Mouse (Mus musculus) forebrain, embryonic 13.5 days (tissue): ENCODE results near the gene Oxld1. TPM values are rescaled to one million over a fixed set of nuclear protein-coding genes. Genes with fewer than 3 reads are reported as not detected.
A peak's percentile ranks its signal among the peaks of the same experiment; 100 is the strongest.

Source experiments
- ATAC-seq: fragments of 200-750 bp; cut with Nextera tagmentation; 2 replicates; pipeline ENCODE4 v1.8.0; 2017
- H3K27ac ChIP-seq: fragments of 300-500 bp; sonication (generic); 2 replicates; pipeline ENCODE4 v1.5.1; 2015; ENCODE audit warnings: inconsistent platforms, mild to moderate bottlenecking, moderate library complexity
- H3K27me3 ChIP-seq: fragments of 300-500 bp; sonication (generic); 2 replicates; pipeline ENCODE4 v1.6.1; 2015; ENCODE audit warnings: mild to moderate bottlenecking, inconsistent platforms
- H3K36me3 ChIP-seq: fragments of 300-500 bp; sonication (generic); 2 replicates; pipeline ENCODE4 v1.6.1; 2015; ENCODE audit warnings: mild to moderate bottlenecking, inconsistent platforms; ENCODE audit not compliant: poor library complexity, severe bottlenecking
- H3K4me1 ChIP-seq: fragments of 300-500 bp; sonication (generic); 2 replicates; pipeline ENCODE4 v1.6.1; 2015; ENCODE audit warnings: inconsistent platforms
- H3K4me2 ChIP-seq: fragments of 300-500 bp; sonication (generic); 2 replicates; pipeline ENCODE4 v1.6.1; 2015; ENCODE audit warnings: inconsistent platforms, mild to moderate bottlenecking, moderate library complexity
- H3K4me3 ChIP-seq: fragments of 300-500 bp; sonication (generic); 2 replicates; pipeline ENCODE4 v1.5.1; 2015; ENCODE audit warnings: mild to moderate bottlenecking, inconsistent platforms
- H3K9ac ChIP-seq: fragments of 300-500 bp; sonication (generic); 2 replicates; pipeline ENCODE4 v1.6.1; 2015; ENCODE audit warnings: mild to moderate bottlenecking, inconsistent platforms
- H3K9me3 ChIP-seq: fragments of 300-500 bp; sonication (generic); replicated peaks from 2 replicates; pipeline ENCODE4 v1.6.1; 2016; ENCODE audit warnings: inconsistent platforms
- WGBS: fragments of 180-500 bp; shearing (Covaris S2); methylation state at CpG from one replicate; pipeline ENCODE4 v1.1.7; 2015; 5-methylcytosine and 5-hydroxymethylcytosine counted together
- polyA plus RNA-seq: library from polyadenylated mRNA; unstranded; fragments of >200 nt; fragmentation: Nextera tagmentation; extraction: Ambion mirVana; gene quantifications from 2 replicates; pipeline ENCODE4 v1.2.1, GENCODE M21; 2015

Gene Oxld1
- polyA plus RNA-seq, result 9.2 and 10.7 TPM in 2 replicates

DNA sequence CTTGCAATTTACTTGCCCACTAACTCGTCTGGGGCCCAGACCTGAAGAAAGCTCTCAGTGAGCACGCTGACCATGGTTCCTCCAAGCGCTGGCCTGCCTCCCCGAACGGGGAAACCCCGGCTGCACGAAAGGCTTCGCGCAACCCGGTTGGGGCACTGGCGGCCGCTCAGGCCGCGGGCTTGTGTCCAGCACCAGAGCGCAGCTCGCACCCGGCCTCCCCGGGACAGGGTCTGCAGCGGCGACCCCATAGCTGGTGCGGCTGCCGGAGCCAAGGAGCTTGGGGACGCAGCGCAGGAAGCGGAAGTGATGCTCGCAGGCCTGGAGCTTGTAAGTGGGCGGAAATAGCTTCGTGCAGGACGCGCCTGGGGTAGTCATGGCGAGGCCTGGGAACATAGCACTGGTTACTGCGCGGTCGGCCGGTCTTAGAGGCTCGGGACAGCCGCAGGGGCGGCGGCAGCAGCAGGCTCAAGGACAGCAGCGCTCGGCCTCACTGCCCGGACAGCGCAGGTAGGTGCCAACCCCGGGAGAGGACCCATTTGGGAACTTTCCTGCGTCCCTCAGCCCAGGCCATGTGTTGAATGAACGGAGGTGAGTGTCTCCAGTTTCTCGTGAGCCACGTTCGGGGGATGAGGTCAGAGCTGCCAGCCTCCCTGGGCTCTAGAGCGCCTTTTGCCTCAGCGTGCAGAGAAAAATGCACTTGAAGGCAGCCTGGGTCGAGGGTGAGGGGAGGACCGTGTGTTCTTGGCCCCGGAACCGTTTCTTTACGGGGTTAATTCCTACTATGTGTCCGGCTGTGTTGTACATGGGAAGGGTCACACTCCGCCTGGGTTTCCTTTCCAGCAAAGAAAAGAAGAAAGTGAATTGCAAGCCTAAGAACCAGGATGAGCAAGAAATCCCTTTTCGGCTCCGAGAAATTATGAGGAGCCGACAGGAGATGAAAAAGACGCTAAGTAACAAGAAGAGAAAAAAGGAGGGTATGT is at the start of gene Oxld1, which contains the start of gene Ccdc137:
Gene Oxld1 (minus strand): TSS at position 297 of the 980 bp plus-strand sequence.
Gene Ccdc137 (plus strand): TSS at position 344 of the 980 bp plus-strand sequence.
- Histone ChIP-seq H3K27me3 (no peaks in the 10 kb centered on the region), H3K4me2 (peak within 1 kb of the TSS; percentile 93), H3K4me3 (peak within 1 kb of the TSS; percentile 90), H3K36me3 (peaks cover 37% of the 10 kb centered on the region), H3K9me3 (no peaks in the 10 kb centered on the region), H3K4me1 (peaks cover 25% of the 10 kb centered on the region), H3K27ac (peak within 1 kb of the TSS; percentile 62), H3K9ac (peak within 1 kb of the TSS; percentile 94)
- ATAC-seq, result peak; percentile 94
- WGBS, result 5% methylated on average over 62 of the region's 62 CpGs

DNA sequence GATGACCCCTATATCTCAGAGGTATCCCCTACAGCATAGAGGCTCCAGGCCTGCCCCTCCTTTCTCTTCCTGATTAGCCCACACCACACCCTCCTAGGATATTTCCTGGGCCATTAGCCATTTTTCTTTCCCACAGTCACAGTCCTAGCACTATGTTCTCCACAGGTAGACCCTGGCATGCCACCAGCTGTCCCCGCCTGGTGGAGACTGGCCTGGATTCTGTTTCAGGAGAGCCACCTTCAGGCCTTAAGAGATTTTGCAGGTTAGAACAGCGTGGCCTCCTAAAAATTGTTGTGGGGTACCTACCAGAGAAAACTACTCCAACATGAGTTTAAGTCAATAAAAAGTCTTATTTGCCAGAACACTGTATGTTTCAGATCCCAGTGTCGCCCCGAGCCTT is 49.0 kb upstream of the Oxld1 start:
- H3K36me3 ChIP-seq, result no peaks in the 10 kb centered on the region
- H3K9me3 ChIP-seq, result no peaks in the 10 kb centered on the region
- H3K27me3 ChIP-seq, result no peaks in the 10 kb centered on the region
- 58% methylated on average over 4 of the region's 4 CpGs for WGBS
- no peak overlapping the region for H3K4me2 ChIP-seq
- no peak for ATAC-seq
- H3K9ac ChIP-seq, result no peak overlapping the region
- H3K27ac ChIP-seq, result no peak overlapping the region
- no peak overlapping the region for H3K4me3 ChIP-seq
- peaks cover 7% of the 10 kb centered on the region for H3K4me1 ChIP-seq

DNA sequence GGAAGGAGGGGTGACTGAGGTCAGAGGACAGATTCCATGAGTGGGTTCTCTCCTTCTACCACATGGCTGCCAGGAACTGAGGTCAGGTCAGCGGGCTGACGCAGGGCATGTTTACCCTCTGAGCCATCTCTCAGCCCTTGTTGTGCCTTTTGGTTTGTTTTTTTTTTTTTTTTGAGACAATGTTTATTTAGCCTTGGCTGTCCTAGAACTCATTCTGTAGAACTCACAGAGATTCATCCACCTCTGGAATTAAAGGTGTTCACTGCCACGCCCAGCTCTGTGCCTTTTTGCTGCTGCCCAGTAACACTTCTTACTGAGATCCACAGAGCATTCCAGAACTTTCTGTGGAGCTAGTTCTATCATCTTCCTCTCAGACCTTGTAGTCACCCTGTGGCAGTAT is 47.8 kb upstream of the Oxld1 start:
- no peak overlapping the region for H3K4me2 ChIP-seq
- no peak overlapping the region for H3K27ac ChIP-seq
- H3K36me3 ChIP-seq, result no peaks in the 10 kb centered on the region
- WGBS, result 93% methylated on average over 3 of the region's 3 CpGs
- peaks cover 5% of the 10 kb centered on the region for H3K4me1 ChIP-seq
- H3K27me3 ChIP-seq, result no peaks in the 10 kb centered on the region
- H3K9me3 ChIP-seq, result no peaks in the 10 kb centered on the region
- no peak for ATAC-seq
- H3K9ac ChIP-seq, result no peak overlapping the region
- H3K4me3 ChIP-seq, result no peak overlapping the region

DNA sequence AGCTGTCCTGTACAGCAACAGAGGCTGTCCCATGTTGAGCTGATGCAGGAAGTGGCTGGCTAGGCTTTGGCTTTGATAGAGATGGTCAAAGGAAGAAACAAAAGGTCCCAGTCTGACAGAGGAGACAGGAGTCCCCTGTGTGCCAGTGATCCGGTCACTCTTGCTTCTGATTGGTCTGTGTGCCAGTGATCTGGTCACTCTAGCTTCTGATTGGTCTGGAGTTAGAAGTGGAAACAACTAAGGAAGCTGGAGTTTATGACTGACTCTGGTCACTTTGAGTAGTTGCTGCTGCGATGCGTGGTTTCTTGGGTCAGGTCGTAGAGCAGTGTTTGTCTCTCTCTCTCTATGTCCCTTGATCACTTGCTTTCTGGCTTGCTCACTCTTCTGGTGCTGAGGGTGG is 43.8 kb upstream of the Oxld1 start:
- WGBS, result 90% methylated on average over 4 of the region's 4 CpGs
- no peak for ATAC-seq
- H3K4me2 ChIP-seq, result no peak overlapping the region

DNA sequence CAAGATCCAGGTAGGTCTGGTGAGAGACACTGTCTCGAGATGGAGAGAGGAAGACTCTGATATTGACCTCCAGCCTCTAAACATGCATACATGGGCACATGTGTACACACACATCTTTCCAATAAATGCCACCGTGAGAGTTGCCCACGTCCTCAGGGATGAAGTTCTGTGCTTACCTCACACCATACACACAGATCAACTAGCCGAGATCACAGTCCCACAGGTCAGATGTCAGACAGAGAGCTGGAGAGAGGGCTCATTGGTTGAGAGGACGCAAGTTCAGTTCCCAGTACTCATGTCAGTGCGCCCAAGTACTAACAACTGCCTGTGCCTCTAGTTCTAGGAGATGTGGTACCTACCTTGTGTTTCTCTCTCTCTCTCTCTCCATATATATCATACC is 43.1 kb upstream of the Oxld1 start:
- H3K9me3 ChIP-seq, result no peaks in the 10 kb centered on the region
- ATAC-seq, result no peak
- H3K36me3 ChIP-seq, result peaks cover 35% of the 10 kb centered on the region
- no peak overlapping the region for H3K4me2 ChIP-seq
- no peak overlapping the region for H3K4me3 ChIP-seq
- 69% methylated on average over 6 of the region's 6 CpGs for WGBS
- H3K27ac ChIP-seq, result no peak overlapping the region
- H3K4me1 ChIP-seq, result no peaks in the 10 kb centered on the region
- H3K27me3 ChIP-seq, result no peaks in the 10 kb centered on the region
- H3K9ac ChIP-seq, result no peak overlapping the region

More for the DNA sequence above, 43.8 kb upstream of the Oxld1 start:
- Histone ChIP-seq H3K4me3 (no peak overlapping the region), H3K36me3 (peaks cover 28% of the 10 kb centered on the region), H3K4me1 (no peaks in the 10 kb centered on the region), H3K9ac (no peak overlapping the region), H3K9me3 (no peaks in the 10 kb centered on the region), H3K27me3 (no peaks in the 10 kb centered on the region), H3K27ac (no peak overlapping the region)

DNA sequence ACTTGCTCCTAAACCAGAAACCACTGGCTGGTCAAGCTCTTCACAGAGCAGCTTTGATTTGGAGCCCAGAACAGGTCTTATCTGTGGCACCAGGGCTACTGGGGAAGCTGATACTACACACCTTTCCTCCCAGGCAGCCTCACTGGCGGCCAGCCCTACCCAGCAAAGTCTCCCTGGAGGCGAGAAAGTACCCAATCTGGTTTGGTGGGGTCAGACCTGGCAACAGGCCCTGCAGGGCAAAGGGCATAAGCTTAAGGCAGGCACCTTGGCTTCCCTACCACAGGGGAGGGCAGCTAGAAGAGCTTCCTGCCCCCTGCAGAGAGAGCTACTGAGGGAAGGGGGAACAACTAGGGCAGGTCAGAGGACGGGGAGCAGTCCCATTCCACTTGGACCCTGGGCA is 42.5 kb upstream of the Oxld1 start:
- no peak overlapping the region for H3K27ac ChIP-seq
- H3K9ac ChIP-seq, result no peak overlapping the region
- 23% methylated on average over 3 of the region's 3 CpGs for WGBS
- H3K4me2 ChIP-seq, result no peak overlapping the region
- H3K4me1 ChIP-seq, result no peaks in the 10 kb centered on the region
- H3K27me3 ChIP-seq, result no peaks in the 10 kb centered on the region
- no peak overlapping the region for H3K4me3 ChIP-seq
- peaks cover 42% of the 10 kb centered on the region for H3K36me3 ChIP-seq
- H3K9me3 ChIP-seq, result no peaks in the 10 kb centered on the region
- ATAC-seq, result no peak

DNA sequence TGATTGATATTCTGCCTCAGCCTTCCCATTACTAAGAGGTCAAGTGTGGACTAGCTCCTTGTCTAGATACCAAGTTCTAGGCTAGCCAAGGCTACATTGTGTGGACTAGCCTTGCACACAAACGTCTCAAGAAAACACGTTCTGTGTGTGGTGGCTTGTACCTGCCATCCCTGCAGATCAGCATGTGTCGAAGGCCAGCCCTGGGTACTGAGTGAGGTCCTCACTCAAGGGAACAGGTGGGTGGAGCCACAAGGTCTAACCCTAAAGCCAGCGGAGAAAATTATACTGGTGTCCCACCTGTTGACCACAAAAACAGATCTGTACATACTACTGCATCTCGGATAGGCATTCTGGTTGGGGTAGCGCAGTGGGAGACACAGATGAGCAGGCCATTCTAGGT is 42.0 kb upstream of the Oxld1 start:
- WGBS, result 81% methylated on average over 6 of the region's 6 CpGs
- Histone ChIP-seq H3K27me3 (no peaks in the 10 kb centered on the region), H3K27ac (no peak overlapping the region), H3K4me2 (no peak overlapping the region), H3K9ac (no peak overlapping the region), H3K4me1 (no peaks in the 10 kb centered on the region), H3K4me3 (no peak overlapping the region), H3K9me3 (no peaks in the 10 kb centered on the region), H3K36me3 (peaks cover 46% of the 10 kb centered on the region)
- ATAC-seq, result no peak

DNA sequence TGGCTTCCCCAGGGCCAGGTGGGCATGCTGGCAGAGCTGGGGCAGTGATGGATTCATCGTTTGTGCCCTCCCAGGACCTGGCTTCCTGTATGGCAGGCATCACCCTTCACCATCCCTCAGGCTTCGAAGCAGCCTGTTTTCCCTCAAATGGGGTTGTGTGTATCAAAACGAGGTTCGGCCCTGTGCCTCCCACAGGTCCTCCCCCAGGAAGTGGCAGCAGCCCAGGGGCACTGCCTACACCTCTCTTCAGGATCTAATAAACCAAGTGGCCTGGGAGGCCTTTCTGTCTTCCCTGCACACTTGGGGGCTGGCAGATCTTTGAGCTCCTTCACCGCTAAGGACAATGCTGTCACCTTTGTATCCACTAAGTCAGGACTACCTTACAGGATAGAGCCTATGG is 41.0 kb upstream of the Oxld1 start:
- no peak overlapping the region; the same call in 1 of the 2 replicates for H3K9ac ChIP-seq
- H3K4me3 ChIP-seq, result no peak overlapping the region
- no peak overlapping the region for H3K27ac ChIP-seq
- H3K4me2 ChIP-seq, result no peak overlapping the region
- H3K9me3 ChIP-seq, result no peaks in the 10 kb centered on the region
- WGBS, result 84% methylated on average over 5 of the region's 5 CpGs
- no peak for ATAC-seq
- H3K4me1 ChIP-seq, result 0 out of 2 replicates have a peak, but pooled peaks cover under 1% of the 10 kb centered on the region
- peaks cover 55% of the 10 kb centered on the region for H3K36me3 ChIP-seq
- H3K27me3 ChIP-seq, result no peaks in the 10 kb centered on the region

DNA sequence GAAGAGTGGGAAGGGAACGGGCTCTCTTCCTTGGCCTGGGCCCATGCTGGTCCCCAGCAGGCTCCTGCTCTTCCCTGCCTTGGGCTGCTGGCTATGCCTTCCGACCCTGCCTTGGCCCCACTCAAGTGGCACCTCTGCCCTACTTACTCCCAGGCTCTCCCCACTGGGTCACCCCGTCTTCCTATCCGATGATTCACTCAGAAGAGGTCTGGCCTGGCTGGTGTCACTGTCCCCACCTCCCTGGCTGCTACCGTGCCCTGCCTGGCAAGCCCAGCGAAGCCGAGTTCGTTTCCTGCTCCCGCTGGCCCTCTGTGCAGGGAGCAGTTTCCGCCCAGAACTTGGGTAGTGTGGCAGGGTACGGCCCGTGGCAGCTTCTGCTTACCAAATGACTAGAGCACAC is 40.4 kb upstream of the Oxld1 start:
- Histone ChIP-seq H3K27me3 (no peaks in the 10 kb centered on the region), H3K4me1 (peaks cover 7% of the 10 kb centered on the region), H3K4me3 (no peak overlapping the region), H3K36me3 (peaks cover 55% of the 10 kb centered on the region), H3K4me2 (no peak overlapping the region), H3K9ac (no peak overlapping the region), H3K27ac (no peak overlapping the region), H3K9me3 (no peaks in the 10 kb centered on the region)
- no peak for ATAC-seq
- WGBS, result 94% methylated on average over 12 of the region's 12 CpGs

DNA sequence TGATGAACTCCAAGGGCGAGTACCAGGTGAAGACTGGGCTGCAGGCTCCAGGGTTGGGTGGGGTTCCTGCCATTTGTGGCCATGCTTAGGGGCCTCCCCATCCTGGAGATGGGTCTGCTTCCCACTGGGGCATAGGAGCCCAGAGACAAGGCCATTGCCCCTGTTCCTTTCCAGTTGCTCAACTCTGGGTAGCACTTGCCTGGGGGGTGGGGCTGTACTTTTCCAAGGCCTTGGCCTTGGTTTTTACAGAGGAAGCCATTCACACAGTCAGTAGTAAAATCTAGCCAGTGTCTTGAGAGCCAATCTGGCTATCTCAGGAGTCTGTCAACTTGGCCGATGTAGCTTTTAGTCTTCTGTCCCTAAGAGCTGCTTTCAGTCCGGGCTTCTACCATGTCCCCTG is 39.6 kb upstream of the Oxld1 start:
- no peak for ATAC-seq
- Histone ChIP-seq H3K9ac (no peak overlapping the region), H3K36me3 (peaks cover 55% of the 10 kb centered on the region), H3K9me3 (no peaks in the 10 kb centered on the region), H3K27me3 (no peaks in the 10 kb centered on the region), H3K4me3 (no peak overlapping the region), H3K27ac (no peak overlapping the region), H3K4me2 (no peak overlapping the region), H3K4me1 (peaks cover 15% of the 10 kb centered on the region)
- 92% methylated on average over 3 of the region's 3 CpGs for WGBS

DNA sequence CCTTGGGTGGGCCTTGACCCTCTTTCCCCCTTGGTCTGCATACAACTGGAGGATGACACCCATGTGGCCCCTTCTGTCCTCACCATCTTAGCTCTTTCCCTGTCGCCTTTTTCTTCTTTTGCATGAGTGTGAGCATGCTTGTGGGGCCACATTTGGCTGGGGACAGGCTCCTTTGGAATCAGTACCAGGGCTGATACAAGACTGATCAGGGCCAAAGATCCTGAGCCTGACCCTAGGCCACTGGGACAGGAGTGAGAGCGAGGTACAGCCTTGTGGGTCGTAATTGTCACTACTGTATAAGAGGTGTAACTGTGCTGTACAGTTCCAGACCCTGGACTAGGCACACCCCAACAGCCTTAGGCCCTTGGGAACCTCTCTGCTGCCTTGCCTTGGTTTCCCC is 36.0 kb upstream of the Oxld1 start:
- no peak for ATAC-seq
- WGBS, result 88% methylated on average over 3 of the region's 3 CpGs
- peaks cover 51% of the 10 kb centered on the region for H3K36me3 ChIP-seq

DNA sequence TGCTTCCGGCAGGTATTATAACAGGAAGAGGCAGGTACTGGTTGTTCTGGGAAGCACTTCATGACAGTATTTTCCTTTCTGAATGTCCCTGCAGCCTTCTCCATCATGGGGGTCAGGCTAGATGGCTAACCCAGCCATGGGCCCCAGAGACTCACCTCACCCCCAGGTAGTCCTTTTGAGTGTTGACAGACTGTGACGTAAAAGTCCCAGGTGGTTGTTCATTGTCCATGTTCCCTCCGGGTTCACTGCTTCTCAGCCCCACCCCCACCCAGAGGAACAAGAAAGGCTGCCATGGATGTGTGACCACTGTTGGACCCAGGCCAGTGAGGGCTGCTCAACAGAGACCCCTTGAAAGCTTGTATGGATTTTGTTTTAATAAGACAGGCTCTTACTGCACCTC is 35.5 kb upstream of the Oxld1 start:
- no peaks in the 10 kb centered on the region for H3K27me3 ChIP-seq
- H3K27ac ChIP-seq, result peak overlapping the region; percentile 76
- H3K4me3 ChIP-seq, result peak overlapping the region; percentile 96
- H3K4me2 ChIP-seq, result peak overlapping the region; percentile 81
- H3K4me1 ChIP-seq, result peaks cover 40% of the 10 kb centered on the region
- no peaks in the 10 kb centered on the region for H3K9me3 ChIP-seq
- 43% methylated on average over 3 of the region's 3 CpGs for WGBS
- peak overlapping the region; percentile 92 for H3K9ac ChIP-seq
- no peak for ATAC-seq
- peaks cover 51% of the 10 kb centered on the region for H3K36me3 ChIP-seq

More for the DNA sequence above, 36.0 kb upstream of the Oxld1 start:
- Histone ChIP-seq H3K9me3 (no peaks in the 10 kb centered on the region), H3K27ac (no peak overlapping the region), H3K4me3 (no peak overlapping the region), H3K4me1 (peaks cover 39% of the 10 kb centered on the region), H3K4me2 (peak overlapping the region; percentile 81; the same call in 1 of the 2 replicates), H3K9ac (no peak overlapping the region; the same call in 1 of the 2 replicates), H3K27me3 (no peaks in the 10 kb centered on the region)
